Mouse (Mus musculus) lung, adult 2 months (tissue): ENCODE results near the gene Strada. TPM values are rescaled to one million over a fixed set of nuclear protein-coding genes. Genes with fewer than 3 reads are reported as not detected.
"Not testable (repeated sequence)": the region's sequence is repeated elsewhere in the genome, so short reads cannot be mapped to it uniquely, and the experiment has no call there.

Experiments
- DNase-seq: peaks from one replicate; pipeline ENCODE4 v3.0.0; 2022
- H3K4me1 ChIP-seq: fragments of 200-500 bp; 2 replicates; pipeline ENCODE4 v1.6.1; 2011; ENCODE audit warnings: low read length; ENCODE audit not compliant: control insufficient read depth, insufficient read depth
- H3K4me3 ChIP-seq: fragments of 200-500 bp; replicated peaks from 2 replicates; pipeline ENCODE3; 2011; ENCODE audit warnings: low read depth, mild to moderate bottlenecking, control low read depth, low read length; ENCODE audit errors: extremely low read depth
- CTCF ChIP-seq: fragments of 200-500 bp; IDR thresholded peaks from 2 replicates; pipeline ENCODE4 v1.5.1; 2011; ENCODE audit warnings: mild to moderate bottlenecking, low read length, control low read depth; ENCODE audit not compliant: insufficient read depth
- POLR2A ChIP-seq: fragments of 200-500 bp; IDR thresholded peaks from 2 replicates; pipeline ENCODE4 v1.6.1; 2011; ENCODE audit warnings: low read depth, mild to moderate bottlenecking, control low read depth, low read length, borderline replicate concordance; ENCODE audit errors: extremely low read depth
- WGBS: fragments of 180-500 bp; shearing (Covaris S2); methylation state at CpG from one replicate; pipeline ENCODE4 v1.1.7; 2018; 5-methylcytosine and 5-hydroxymethylcytosine counted together
- polyA plus RNA-seq: library from polyadenylated mRNA; depleted of rRNA; stranded (reverse); fragments of >200 nt; gene quantifications from 2 replicates; pipeline ENCODE4 v1.2.3, GENCODE M21; 2012; rRNA removed

Gene Strada
- polyA plus RNA-seq, 1 experiment = 33.3 TPM

- no peak for DNase-seq
- H3K4me1 ChIP-seq = peaks cover 10% of the 10 kb centered on the region
- H3K4me3 ChIP-seq = no peak overlapping the region
- WGBS = 94% methylated on average over 5 of the region's 5 CpGs
- TF ChIP-seq POLR2A = no peak
- no peak for TF ChIP-seq CTCF
These were observed 69.5 kb downstream of the Strada start for GRCm38 (mm10) chr11:106132516-106132915.

- no peak for DNase-seq
- Histone ChIP-seq H3K4me3 (no peak overlapping the region), H3K4me1 (no peaks in the 10 kb centered on the region; the same call in 1 of the 2 replicates)
- 62% methylated on average over 1 of the region's 1 CpGs for WGBS
- TF ChIP-seq CTCF (no peak), POLR2A (no peak)
These were observed 72.5 kb downstream of the Strada start for GRCm38 (mm10) chr11:106129477-106129876.

GRCm38 (mm10) chr11:106126727-106127373 lies 75.1 kb downstream of the Strada start:
- DNase-seq, H3K4me3 ChIP-seq: not testable (repeated sequence)
- H3K4me1 ChIP-seq = peaks cover 11% of the 10 kb centered on the region
- WGBS = 79% methylated on average over 4 of the region's 6 CpGs

GRCm38 (mm10) chr11:106125827-106126226 lies 76.1 kb downstream of the Strada start:
- Histone ChIP-seq H3K4me3 (no peak overlapping the region), H3K4me1 (peaks cover 11% of the 10 kb centered on the region)
- 34% methylated on average over 1 of the region's 1 CpGs for WGBS
- no peak for DNase-seq
- TF ChIP-seq POLR2A (no peak), CTCF (no peak)

- TF ChIP-seq CTCF (no peak), POLR2A (no peak)
- 76% methylated on average over 4 of the region's 4 CpGs for WGBS
These were observed 77.2 kb downstream of the Strada start for GRCm38 (mm10) chr11:106124784-106125183.

GRCm38 (mm10) chr11:106122736-106123135 lies 79.2 kb downstream of the Strada start:
- WGBS = 38% methylated on average over 3 of the region's 3 CpGs
- no peak for TF ChIP-seq CTCF
- no peak for TF ChIP-seq POLR2A
- Histone ChIP-seq H3K4me3 (no peak overlapping the region), H3K4me1 (peaks cover 11% of the 10 kb centered on the region)
- DNase-seq = no peak

More at GRCm38 (mm10) chr11:106124784-106125183, 77.2 kb downstream of the Strada start:
- Histone ChIP-seq H3K4me3 (no peak overlapping the region), H3K4me1 (peaks cover 11% of the 10 kb centered on the region)
- DNase-seq = no peak

GRCm38 (mm10) chr11:106122221-106122620 lies 79.7 kb downstream of the Strada start:
- H3K4me3 ChIP-seq = no peak overlapping the region

More at GRCm38 (mm10) chr11:106122221-106122620, 79.7 kb downstream of the Strada start:
- 86% methylated on average over 5 of the region's 5 CpGs for WGBS
- TF ChIP-seq CTCF (no peak), POLR2A (no peak)
- DNase-seq = no peak
- H3K4me1 ChIP-seq = peaks cover 11% of the 10 kb centered on the region

Other genes with a start within 250 kb of the Strada start
- 102 and 105 TPM in 2 replicates for gene Cyb561, start 248.8 kb downstream of the Strada start, polyA plus RNA-seq
- gene Ace, start 234.2 kb downstream of the Strada start, polyA plus RNA-seq = 704 and 832 TPM in 2 replicates
- gene Ace3, start 207.5 kb downstream of the Strada start, polyA plus RNA-seq = 2.2 and 2.4 TPM in 2 replicates
- 0.44 and 0.45 TPM in 2 replicates for gene Kcnh6, start 194.0 kb downstream of the Strada start, polyA plus RNA-seq
- gene Dcaf7, start 165.3 kb downstream of the Strada start, polyA plus RNA-seq = 43.8 and 51.5 TPM in 2 replicates
- 9.3 and 9.7 TPM in 2 replicates for gene Taco1, start 136.1 kb downstream of the Strada start, polyA plus RNA-seq
- gene Map3k3, start 117.6 kb downstream of the Strada start, polyA plus RNA-seq = 52.6 and 61.6 TPM in 2 replicates
- not detected in 2 replicates for gene Gm10840, start 41.3 kb downstream of the Strada start, polyA plus RNA-seq
- 72.7 and 114 TPM in 2 replicates for gene Limd2, start 41.3 kb downstream of the Strada start, polyA plus RNA-seq
- 12.8 and 21.5 TPM in 2 replicates for gene Ccdc47, start 14.2 kb upstream of the Strada start, polyA plus RNA-seq
- gene Ddx42, start 14.8 kb upstream of the Strada start, polyA plus RNA-seq = 8.8 and 13.3 TPM in 2 replicates
- 7.0 and 10.0 TPM in 2 replicates for gene Ftsj3, start 53.9 kb upstream of the Strada start, polyA plus RNA-seq
- gene Psmc5, start 54.0 kb upstream of the Strada start, polyA plus RNA-seq = 28.4 and 50.0 TPM in 2 replicates
- 107 and 125 TPM in 2 replicates for gene Smarcd2, start 70.8 kb upstream of the Strada start, polyA plus RNA-seq
- 0.05 and 0.06 TPM in 2 replicates for gene Tcam1, start 74.5 kb upstream of the Strada start, polyA plus RNA-seq
- gene Gh, start 99.7 kb upstream of the Strada start, polyA plus RNA-seq = 0.19 and 0.28 TPM in 2 replicates
- gene Cd79b, start 112.6 kb upstream of the Strada start, polyA plus RNA-seq = 25.7 and 45.9 TPM in 2 replicates
- gene Scn4a, start 151.1 kb upstream of the Strada start, polyA plus RNA-seq = 1.1 and 4.2 TPM in 2 replicates
- gene Prr29, start 163.3 kb upstream of the Strada start, polyA plus RNA-seq = 27.3 and 30.4 TPM in 2 replicates
- 294 and 318 TPM in 2 replicates for gene Icam2, start 185.9 kb upstream of the Strada start, polyA plus RNA-seq